Mouse (Mus musculus) spleen, postnatal 14 days (tissue): Measurements from ENCODE around the gene Gm16381.
"Not testable (repeated sequence)": the region's sequence is repeated elsewhere in the genome, so short reads cannot be mapped to it uniquely, and the experiment has no call there.

Source experiments
- DNase-seq, 2 experiments: peaks; one replicate each; pipeline ENCODE4 v3.0.0; 2021 to 2022; ENCODE audit warnings: low spot score in 2 of 2

Gm16381 gene

DNA sequence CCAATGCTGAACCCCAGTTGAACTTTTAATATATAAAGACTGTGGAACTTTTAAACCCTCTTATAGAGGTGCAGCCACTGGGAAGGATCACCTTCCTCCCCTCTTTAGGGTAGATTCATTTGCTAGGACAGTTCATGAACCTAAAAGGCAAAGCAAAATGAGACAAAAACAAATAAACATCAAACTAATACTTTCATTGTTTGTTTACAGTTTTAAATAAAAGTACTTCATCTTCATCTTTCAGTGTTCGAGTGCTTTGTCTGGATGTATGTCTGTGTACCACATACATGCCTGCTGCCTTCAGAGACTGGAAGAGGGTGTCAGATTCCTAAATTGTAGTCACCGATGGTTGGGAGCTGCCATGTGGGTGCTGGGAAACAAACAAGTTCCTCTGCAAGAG lies at the start of gene Gm16381:
Gm16381 (minus strand) TSS at position 101 of the 400 bp plus-strand sequence.
- DNase-seq, result not testable (repeated sequence)

DNA sequence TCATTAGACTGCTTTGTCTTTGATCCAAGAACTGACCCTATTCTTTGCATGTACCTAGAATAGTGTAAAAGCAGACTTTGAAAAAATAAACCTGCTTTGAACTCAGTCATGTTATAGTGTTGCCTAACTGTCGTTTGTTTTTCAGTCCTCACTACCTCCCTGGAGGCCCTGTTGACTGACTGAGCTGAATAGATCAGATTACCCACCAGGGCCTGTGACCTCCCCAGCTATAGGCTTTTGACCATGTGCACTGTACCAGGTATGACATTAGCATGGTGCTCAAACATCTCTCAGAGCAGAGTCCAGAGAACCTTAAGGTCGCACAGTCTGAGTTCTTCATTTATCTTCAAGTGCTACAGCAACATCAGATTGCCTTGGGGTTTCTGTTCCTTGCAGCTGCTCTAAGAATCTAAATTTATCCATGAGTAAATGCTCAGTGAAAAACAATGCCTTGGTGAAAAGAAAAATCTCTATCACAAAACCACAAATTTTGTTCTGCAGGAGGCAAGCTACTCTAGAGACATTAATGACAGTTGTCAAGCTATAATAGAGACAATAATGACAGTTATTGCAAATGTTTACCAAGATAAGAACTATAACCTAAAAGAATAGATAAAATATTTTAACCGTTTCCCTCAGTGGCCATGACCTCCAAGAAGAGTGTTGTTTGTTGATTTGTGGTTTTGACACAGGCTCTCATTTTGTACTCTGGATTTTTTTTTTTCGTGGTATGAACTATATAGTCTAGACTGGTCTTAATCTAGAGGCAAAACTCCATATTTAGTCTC lies 8.7 kb upstream of the Gm16381 start:
- DNase-seq, result not testable (repeated sequence)

DNA sequence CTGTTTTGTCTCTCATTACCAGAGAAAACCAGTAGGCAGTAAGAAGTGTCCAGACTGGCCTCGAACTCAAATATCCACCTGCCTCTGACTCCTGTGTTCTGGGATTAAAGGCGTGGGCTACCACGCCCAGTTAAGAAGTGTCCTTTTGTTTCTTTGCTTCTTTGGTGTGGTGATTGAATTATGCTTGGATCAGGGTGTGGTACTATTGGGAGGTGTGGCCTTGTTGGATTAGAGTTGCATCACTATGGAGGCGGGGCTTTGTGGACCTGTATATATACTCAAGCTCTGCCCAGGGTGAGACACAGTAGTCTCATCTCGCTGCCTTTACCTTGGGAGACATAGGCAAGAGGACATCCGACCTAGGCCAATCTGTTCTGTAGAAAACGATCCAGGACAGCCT lies 25.9 kb downstream of the Gm16381 start, which contains the start of gene Gm4027:
Gm4027 (plus strand) TSS at position 301 of the 400 bp plus-strand sequence.
- DNase-seq, result not testable (repeated sequence)

DNA sequence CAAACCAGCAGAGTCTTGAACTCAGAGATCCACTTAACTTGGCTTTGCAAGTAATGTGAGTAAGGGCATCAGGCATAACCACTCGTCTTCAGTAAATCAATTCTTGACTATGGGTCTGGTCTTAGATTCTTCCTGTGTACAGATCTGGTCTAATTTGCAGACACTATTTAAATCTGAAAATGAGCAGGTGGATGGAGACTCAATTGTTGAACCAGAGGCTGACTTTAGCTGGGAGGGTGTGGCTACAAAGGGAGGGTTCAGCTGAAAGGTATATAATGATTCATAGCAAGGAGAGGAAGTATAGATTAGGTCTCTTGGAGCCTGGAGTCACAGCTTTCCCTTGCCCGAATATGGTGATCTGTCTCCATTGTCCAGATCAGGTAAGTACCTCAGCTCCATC lies 42.0 kb downstream of the Gm16381 start, which contains the start of gene Oog1:
Oog1 (plus strand) TSS at position 301 of the 400 bp plus-strand sequence.
- not testable (repeated sequence) for DNase-seq

DNA sequence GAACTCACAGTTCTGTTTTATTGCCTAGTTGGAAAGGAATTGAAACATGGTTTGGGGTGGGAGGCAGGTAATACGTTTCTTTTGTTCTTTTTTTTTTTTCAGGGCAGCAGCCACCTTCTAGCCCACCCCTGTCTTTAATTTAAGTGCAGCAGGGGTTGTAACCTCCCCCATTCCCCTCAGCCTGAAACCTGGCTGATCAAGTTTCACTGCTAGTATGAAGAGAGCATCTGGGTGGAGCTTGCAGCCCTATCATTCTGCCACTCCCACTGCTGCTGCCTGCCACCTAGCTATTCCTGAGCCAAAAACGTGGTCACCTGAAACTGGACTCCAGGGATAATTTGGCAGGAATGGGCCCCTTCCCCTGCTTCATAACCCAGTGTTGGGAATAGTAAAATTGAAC lies 43.0 kb downstream of the Gm16381 start:
- DNase-seq, result not testable (repeated sequence)
